Mouse (Mus musculus): ENCODE data around the gene Ciita. TPM values are rescaled to one million over a fixed set of nuclear protein-coding genes. Genes with fewer than 3 reads are reported as not detected.

The Ciita gene
- 0.16 and 0.18 TPM in 2 replicates for polyA plus RNA-seq (2015; fragmentation: Nextera tagmentation; extraction: Ambion mirVana)

GRCm38 (mm10) chr16:10479857-10480256 is at the start of gene Ciita:
Gene Ciita (plus strand): TSS chr16:10480059.
- Histone ChIP-seq H3K27me3 (ENCODE audit: control insufficient read depth, insufficient read depth, low read length) (no peaks in the 10 kb centered on the region), H3K27ac (replicated peaks) (no peak within 1 kb of the TSS), H3K9me3 (ENCODE audit: control insufficient read depth, low read length) (no peaks in the 10 kb centered on the region), H3K4me3 (ENCODE audit: low read depth, low read length) (no peak within 1 kb of the TSS), H3K36me3 (ENCODE audit: control insufficient read depth, insufficient read depth, low read length) (no peaks in the 10 kb centered on the region), H3K4me2 (replicated peaks; ENCODE audit: low read depth) (no peak within 1 kb of the TSS), H3K9ac (ENCODE audit: low read length) (no peak within 1 kb of the TSS), H3K4me1 (replicated peaks; ENCODE audit: control insufficient read depth, insufficient read depth) (no peaks in the 10 kb centered on the region)
- ATAC-seq (ENCODE audit: low FRiP score, low TSS enrichment) = no peak
- TF ChIP-seq EP300 (optimal IDR thresholded peaks at IDR 0.05) = no peak
- TF ChIP-seq CTCF (IDR thresholded peaks at IDR 0.05; ENCODE audit: low read depth) = no peak
- WGBS = 77% methylated on average over 5 of the region's 5 CpGs
- no peak for DNase-seq (ENCODE audit: low spot score)

DNA sequence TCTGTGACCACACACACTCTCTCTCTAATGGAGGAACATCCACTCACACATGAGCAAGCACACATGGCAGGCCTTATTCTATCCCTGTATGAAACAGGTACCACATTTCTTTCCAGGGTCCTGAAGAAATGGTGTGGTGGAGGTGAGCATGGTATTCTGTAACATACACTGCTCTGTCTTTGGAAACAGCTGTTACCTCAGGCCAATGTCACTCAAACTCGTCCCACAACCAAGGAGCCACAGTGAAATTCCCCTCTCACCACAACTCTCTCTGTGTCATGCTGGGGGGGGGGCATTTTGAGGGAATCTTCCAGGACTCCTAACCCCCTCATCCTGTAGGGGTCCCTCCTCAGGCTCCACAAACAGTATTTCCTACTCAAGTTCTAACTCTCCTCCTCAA is 47.9 kb upstream of the Ciita start:
- no peak for TF ChIP-seq CTCF (IDR thresholded peaks at IDR 0.05; ENCODE audit: low read depth)
- no peak for TF ChIP-seq EP300 (optimal IDR thresholded peaks at IDR 0.05)
- no peak for DNase-seq (ENCODE audit: low spot score)
- no peak for ATAC-seq (ENCODE audit: low FRiP score, low TSS enrichment)
- H3K27me3 ChIP-seq (ENCODE audit: control insufficient read depth, insufficient read depth, low read length) = no peaks in the 10 kb centered on the region
- H3K36me3 ChIP-seq (ENCODE audit: control insufficient read depth, insufficient read depth, low read length) = no peaks in the 10 kb centered on the region
- no peak overlapping the region for H3K4me2 ChIP-seq (replicated peaks; ENCODE audit: low read depth)
- no peaks in the 10 kb centered on the region for H3K9me3 ChIP-seq (ENCODE audit: control insufficient read depth, low read length)
- H3K9ac ChIP-seq (ENCODE audit: low read length) = no peak overlapping the region
- 58% methylated on average over 1 of the region's 1 CpGs for WGBS
- no peaks in the 10 kb centered on the region for H3K4me1 ChIP-seq (replicated peaks; ENCODE audit: control insufficient read depth, insufficient read depth)
- no peak overlapping the region for H3K27ac ChIP-seq (replicated peaks)
- H3K4me3 ChIP-seq (ENCODE audit: low read depth, low read length) = no peak overlapping the region

GRCm38 (mm10) chr16:10432387-10432786 is 47.5 kb upstream of the Ciita start:
- Histone ChIP-seq H3K4me1 (replicated peaks; ENCODE audit: control insufficient read depth, insufficient read depth) (no peaks in the 10 kb centered on the region), H3K27ac (replicated peaks) (no peak overlapping the region), H3K9ac (ENCODE audit: low read length) (no peak overlapping the region), H3K4me2 (replicated peaks; ENCODE audit: low read depth) (no peak overlapping the region), H3K4me3 (ENCODE audit: low read depth, low read length) (no peak overlapping the region), H3K9me3 (ENCODE audit: control insufficient read depth, low read length) (no peaks in the 10 kb centered on the region), H3K36me3 (ENCODE audit: control insufficient read depth, insufficient read depth, low read length) (no peaks in the 10 kb centered on the region), H3K27me3 (ENCODE audit: control insufficient read depth, insufficient read depth, low read length) (no peaks in the 10 kb centered on the region)
- WGBS = 74% methylated on average over 4 of the region's 4 CpGs
- TF ChIP-seq CTCF (IDR thresholded peaks at IDR 0.05; ENCODE audit: low read depth) (no peak), EP300 (optimal IDR thresholded peaks at IDR 0.05) (no peak)
- no peak for DNase-seq (ENCODE audit: low spot score)
- ATAC-seq (ENCODE audit: low FRiP score, low TSS enrichment) = no peak

DNA sequence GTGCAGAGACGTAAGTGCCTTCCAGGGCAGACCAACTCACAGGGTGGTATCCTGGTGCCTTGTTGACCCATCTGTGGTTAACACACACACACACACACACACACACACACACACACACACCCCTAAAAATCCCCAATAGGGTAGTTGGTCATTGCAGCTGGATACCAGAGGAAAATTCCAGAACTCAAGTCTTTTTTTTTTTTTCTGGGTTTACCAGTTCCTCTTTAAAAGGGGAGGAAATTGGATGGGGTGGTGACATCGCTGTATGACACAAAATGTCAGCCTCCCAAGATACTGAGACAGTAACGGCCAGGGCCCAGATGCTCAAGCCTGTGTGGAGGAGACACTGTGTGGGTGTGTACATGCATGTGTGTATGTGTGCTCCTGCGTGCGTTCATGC is 46.5 kb upstream of the Ciita start:
- Histone ChIP-seq H3K4me3 (ENCODE audit: low read depth, low read length) (no peak overlapping the region), H3K36me3 (ENCODE audit: control insufficient read depth, insufficient read depth, low read length) (no peaks in the 10 kb centered on the region), H3K9ac (ENCODE audit: low read length) (no peak overlapping the region), H3K4me2 (replicated peaks; ENCODE audit: low read depth) (no peak overlapping the region), H3K9me3 (ENCODE audit: control insufficient read depth, low read length) (no peaks in the 10 kb centered on the region), H3K4me1 (replicated peaks; ENCODE audit: control insufficient read depth, insufficient read depth) (no peaks in the 10 kb centered on the region), H3K27ac (replicated peaks) (no peak overlapping the region), H3K27me3 (ENCODE audit: control insufficient read depth, insufficient read depth, low read length) (no peaks in the 10 kb centered on the region)
- ATAC-seq (ENCODE audit: low FRiP score, low TSS enrichment) (no peak), DNase-seq (ENCODE audit: low spot score) (no peak)
- TF ChIP-seq CTCF (IDR thresholded peaks at IDR 0.05; ENCODE audit: low read depth) = no peak
- TF ChIP-seq EP300 (optimal IDR thresholded peaks at IDR 0.05) = no peak
- WGBS = 88% methylated on average over 5 of the region's 5 CpGs

GRCm38 (mm10) chr16:10436166-10436565 is 43.7 kb upstream of the Ciita start:
- no peak for TF ChIP-seq CTCF (IDR thresholded peaks at IDR 0.05; ENCODE audit: low read depth)
- no peak for TF ChIP-seq EP300 (optimal IDR thresholded peaks at IDR 0.05)
- H3K9ac ChIP-seq (ENCODE audit: low read length) = no peak overlapping the region
- no peak overlapping the region for H3K4me3 ChIP-seq (ENCODE audit: low read depth, low read length)
- DNase-seq (ENCODE audit: low spot score) = no peak
- no peak for ATAC-seq (ENCODE audit: low FRiP score, low TSS enrichment)
- 75% methylated on average over 6 of the region's 6 CpGs for WGBS
- no peak overlapping the region for H3K27ac ChIP-seq (replicated peaks)
- H3K4me1 ChIP-seq (replicated peaks; ENCODE audit: control insufficient read depth, insufficient read depth) = no peaks in the 10 kb centered on the region
- no peak overlapping the region for H3K4me2 ChIP-seq (replicated peaks; ENCODE audit: low read depth)
- no peaks in the 10 kb centered on the region for H3K36me3 ChIP-seq (ENCODE audit: control insufficient read depth, insufficient read depth, low read length)
- H3K27me3 ChIP-seq (ENCODE audit: control insufficient read depth, insufficient read depth, low read length) = no peaks in the 10 kb centered on the region
- no peaks in the 10 kb centered on the region for H3K9me3 ChIP-seq (ENCODE audit: control insufficient read depth, low read length)

DNA sequence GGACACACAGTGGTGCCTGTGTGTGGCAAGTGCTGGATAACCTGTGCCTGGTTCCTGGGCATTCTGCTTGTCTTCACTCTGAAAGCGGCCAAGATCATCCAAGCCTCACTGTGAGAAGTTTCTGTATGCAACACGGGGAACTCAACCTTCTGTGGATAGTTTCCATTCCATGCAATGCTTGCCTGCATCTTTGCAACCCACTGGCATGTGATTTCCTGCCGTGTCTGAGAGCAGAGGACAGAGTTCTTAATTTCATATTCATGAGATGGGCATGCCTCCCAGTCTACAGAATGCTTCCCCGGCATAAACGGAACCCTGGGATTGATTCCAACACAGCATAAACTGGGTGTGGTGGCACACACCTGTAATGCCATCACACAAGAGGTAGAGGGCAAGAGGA is 41.8 kb upstream of the Ciita start:
- WGBS = 72% methylated on average over 5 of the region's 5 CpGs
- H3K27me3 ChIP-seq (ENCODE audit: control insufficient read depth, insufficient read depth, low read length) = no peaks in the 10 kb centered on the region
- TF ChIP-seq CTCF (IDR thresholded peaks at IDR 0.05; ENCODE audit: low read depth) (no peak), EP300 (optimal IDR thresholded peaks at IDR 0.05) (no peak)
- H3K9me3 ChIP-seq (ENCODE audit: control insufficient read depth, low read length) = no peaks in the 10 kb centered on the region
- H3K36me3 ChIP-seq (ENCODE audit: control insufficient read depth, insufficient read depth, low read length) = no peaks in the 10 kb centered on the region
- H3K27ac ChIP-seq (replicated peaks) = no peak overlapping the region
- no peak overlapping the region for H3K9ac ChIP-seq (ENCODE audit: low read length)
- H3K4me3 ChIP-seq (ENCODE audit: low read depth, low read length) = no peak overlapping the region
- no peaks in the 10 kb centered on the region for H3K4me1 ChIP-seq (replicated peaks; ENCODE audit: control insufficient read depth, insufficient read depth)
- ATAC-seq (ENCODE audit: low FRiP score, low TSS enrichment) (no peak), DNase-seq (ENCODE audit: low spot score) (no peak)
- no peak overlapping the region for H3K4me2 ChIP-seq (replicated peaks; ENCODE audit: low read depth)

All from stomach, postnatal 0 days (tissue).